Mouse (Mus musculus) testis, adult 2 months (tissue): ENCODE measurements around the gene Zcwpw1. TPM values are rescaled to one million over a fixed set of nuclear protein-coding genes. Genes with fewer than 3 reads are reported as not detected.
"Not testable (repeated sequence)": the region's sequence is repeated elsewhere in the genome, so short reads cannot be mapped to it uniquely, and the experiment has no call there.

Source experiments
- H3K27ac ChIP-seq: fragments of 200-500 bp; 2 replicates; pipeline ENCODE4 v1.5.1; 2012; ENCODE audit warnings: low read depth, low read length; ENCODE audit not compliant: control insufficient read depth, insufficient read depth
- H3K27me3 ChIP-seq: fragments of 200-500 bp; 2 replicates; pipeline ENCODE4 v1.6.1; 2012; ENCODE audit warnings: mild to moderate bottlenecking, low read length, moderate library complexity; ENCODE audit not compliant: control insufficient read depth, insufficient read depth
- H3K36me3 ChIP-seq: fragments of 200-500 bp; 2 replicates; pipeline ENCODE4 v1.6.1; 2012; ENCODE audit warnings: mild to moderate bottlenecking, low read length; ENCODE audit not compliant: control insufficient read depth, insufficient read depth
- H3K4me1 ChIP-seq: fragments of 200-500 bp; 2 replicates; pipeline ENCODE4 v1.6.1; 2012; ENCODE audit warnings: low read length; ENCODE audit not compliant: control insufficient read depth, insufficient read depth
- H3K4me3 ChIP-seq: fragments of 200-500 bp; 2 replicates; pipeline ENCODE4 v1.5.1; 2012; ENCODE audit warnings: low read depth, mild to moderate bottlenecking, low read length, moderate library complexity, mixed read lengths; ENCODE audit not compliant: control insufficient read depth
- CTCF ChIP-seq: fragments of 200-500 bp; IDR thresholded peaks from 2 replicates; pipeline ENCODE4 v1.5.1; 2012; ENCODE audit warnings: low read depth, mild to moderate bottlenecking, inconsistent platforms, low read length, moderate library complexity; ENCODE audit not compliant: control insufficient read depth, insufficient read depth, insufficient replicate concordance
- POLR2A ChIP-seq: fragments of 200-500 bp; IDR thresholded peaks from 2 replicates; pipeline ENCODE4 v1.6.1; 2012; ENCODE audit warnings: low read depth, mild to moderate bottlenecking, inconsistent platforms, low read length, moderate library complexity; ENCODE audit not compliant: control insufficient read depth
- polyA plus RNA-seq: library from polyadenylated mRNA; depleted of rRNA; stranded (reverse); fragments of >200 nt; gene quantifications from 2 replicates; pipeline ENCODE4 v1.2.3, GENCODE M21; 2012

The Zcwpw1 gene
- polyA plus RNA-seq, 1 experiment, result 12.3 TPM

GRCm38 (mm10) chr5:137836611-137837010 is 49.0 kb downstream of the Zcwpw1 start:
- H3K4me3 ChIP-seq, result no peak overlapping the region

GRCm38 (mm10) chr5:137837110-137837509 is 49.5 kb downstream of the Zcwpw1 start:
- not testable (repeated sequence) for H3K4me3 ChIP-seq, H3K27ac ChIP-seq, H3K4me1 ChIP-seq, H3K27me3 ChIP-seq, H3K36me3 ChIP-seq

More at GRCm38 (mm10) chr5:137836611-137837010, 49.0 kb downstream of the Zcwpw1 start:
- Histone ChIP-seq H3K27ac (no peak overlapping the region), H3K4me1 (no peaks in the 10 kb centered on the region), H3K27me3 (no peaks in the 10 kb centered on the region), H3K36me3 (no peaks in the 10 kb centered on the region)
- no peak for TF ChIP-seq POLR2A
- no peak for TF ChIP-seq CTCF

DNA sequence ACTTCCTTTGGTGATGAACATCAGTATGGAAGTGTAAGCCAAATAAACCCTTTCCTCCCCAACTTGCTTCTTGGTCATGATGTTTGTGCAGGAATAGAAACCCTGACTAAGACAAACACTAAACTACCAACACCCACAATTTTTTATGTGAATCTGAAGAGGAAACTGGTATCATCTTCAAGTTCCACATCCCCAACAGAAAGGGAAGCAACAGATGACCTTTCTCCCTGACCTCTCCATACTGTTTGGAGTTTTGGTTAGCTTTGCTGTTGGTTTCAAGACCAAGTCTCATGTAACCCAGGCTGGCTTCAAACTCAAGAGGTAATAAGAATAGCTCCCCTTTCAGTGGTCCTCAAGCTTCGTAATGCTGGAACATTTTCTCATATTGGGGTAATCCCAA is 62.7 kb downstream of the Zcwpw1 start:
- H3K4me3 ChIP-seq, H3K27ac ChIP-seq, H3K4me1 ChIP-seq, H3K36me3 ChIP-seq, H3K27me3 ChIP-seq: not testable (repeated sequence)

DNA sequence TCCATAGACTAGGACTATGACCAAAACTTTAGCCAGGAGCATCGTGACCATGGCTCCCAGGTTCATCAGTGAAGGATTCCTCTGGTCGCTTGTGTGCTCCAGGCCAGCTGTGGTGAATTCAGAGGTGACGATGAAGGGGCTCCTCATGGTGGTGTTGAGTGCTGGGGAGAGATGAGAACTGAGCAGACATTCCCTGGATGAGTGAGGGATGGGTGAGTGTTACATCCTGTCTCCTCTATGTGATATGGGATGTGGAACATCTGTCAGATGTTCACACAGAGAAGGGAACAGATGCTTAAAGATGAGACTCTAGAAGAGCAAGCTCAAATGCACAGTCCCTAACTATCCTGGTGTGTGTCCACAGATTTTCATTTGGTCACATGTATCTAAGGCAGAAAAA is 67.3 kb downstream of the Zcwpw1 start:
- H3K4me3 ChIP-seq, H3K36me3 ChIP-seq, H3K27ac ChIP-seq, H3K4me1 ChIP-seq, H3K27me3 ChIP-seq: not testable (repeated sequence)

- H3K36me3 ChIP-seq, H3K4me3 ChIP-seq, H3K27ac ChIP-seq, H3K4me1 ChIP-seq, H3K27me3 ChIP-seq: not testable (repeated sequence)
Measured at GRCm38 (mm10) chr5:137856870-137857269, 69.3 kb downstream of the Zcwpw1 start.

DNA sequence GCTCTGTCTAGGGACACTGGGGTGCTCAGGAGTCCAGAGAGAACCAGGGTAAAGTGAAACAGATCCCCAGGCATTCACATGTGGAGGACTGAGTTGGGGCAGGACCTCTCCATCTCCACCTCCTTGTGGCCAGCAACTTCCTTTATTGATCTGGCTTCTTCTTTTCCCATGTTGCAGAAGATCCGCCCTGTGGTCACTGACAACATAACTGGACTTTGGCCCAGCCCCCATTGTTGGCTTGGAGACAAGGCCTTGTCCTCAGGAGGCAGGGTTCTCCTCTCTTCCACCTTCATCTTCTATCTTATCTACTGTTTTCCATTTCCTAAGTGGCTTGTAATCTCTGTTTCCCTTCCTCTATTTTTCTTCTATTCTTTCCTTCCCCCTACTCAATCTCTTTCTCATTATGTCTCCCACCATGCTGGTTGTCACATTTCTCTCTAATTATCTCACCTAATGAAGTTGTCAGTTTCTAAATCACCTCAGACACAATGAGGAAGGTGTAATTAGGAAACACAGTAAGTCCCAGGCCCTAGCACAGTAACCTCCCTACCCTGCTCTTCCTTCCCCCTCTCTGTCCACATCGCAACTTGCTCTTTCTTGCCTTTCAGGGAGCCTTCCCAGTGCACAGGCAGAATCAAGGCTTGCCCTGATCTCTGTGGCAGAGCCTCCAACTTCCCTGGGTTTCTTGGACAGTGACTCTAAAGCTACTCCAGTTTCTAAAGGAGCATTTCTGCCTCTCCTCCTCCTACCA is 70.5 kb downstream of the Zcwpw1 start, which contains the start of gene Pilrb1:
Gene Pilrb1 (minus strand): TSS at position 147 of the 751 bp plus-strand sequence.
- not testable (repeated sequence) for H3K27me3 ChIP-seq, H3K4me1 ChIP-seq, H3K4me3 ChIP-seq, H3K27ac ChIP-seq, H3K36me3 ChIP-seq

GRCm38 (mm10) chr5:137864008-137864407 is 76.4 kb downstream of the Zcwpw1 start:
- not testable (repeated sequence) for H3K36me3 ChIP-seq, H3K27ac ChIP-seq

GRCm38 (mm10) chr5:137868600-137868999 is 81.0 kb downstream of the Zcwpw1 start:
- not testable (repeated sequence) for H3K4me3 ChIP-seq, H3K36me3 ChIP-seq, H3K4me1 ChIP-seq, H3K27ac ChIP-seq, H3K27me3 ChIP-seq

More at GRCm38 (mm10) chr5:137864008-137864407, 76.4 kb downstream of the Zcwpw1 start:
- not testable (repeated sequence) for H3K27me3 ChIP-seq, H3K4me1 ChIP-seq, H3K4me3 ChIP-seq

GRCm38 (mm10) chr5:137871644-137872380 is 84.2 kb downstream of the Zcwpw1 start, which contains the start of gene Pilrb2:
Pilrb2 (minus strand) TSS chr5:137871815.
- H3K36me3 ChIP-seq, H3K27me3 ChIP-seq, H3K4me1 ChIP-seq, H3K4me3 ChIP-seq, H3K27ac ChIP-seq: not testable (repeated sequence)
